Mouse (Mus musculus): ENCODE measurements around the gene Aup1. TPM values are rescaled to one million over a fixed set of nuclear protein-coding genes. Genes with fewer than 3 reads are reported as not detected.
A peak's percentile ranks its signal among the peaks of the same experiment; 100 is the strongest.

Aup1 gene
- total and polyA plus RNA-seq, 2 experiments from 2014 or later = 136 to 219 TPM

DNA sequence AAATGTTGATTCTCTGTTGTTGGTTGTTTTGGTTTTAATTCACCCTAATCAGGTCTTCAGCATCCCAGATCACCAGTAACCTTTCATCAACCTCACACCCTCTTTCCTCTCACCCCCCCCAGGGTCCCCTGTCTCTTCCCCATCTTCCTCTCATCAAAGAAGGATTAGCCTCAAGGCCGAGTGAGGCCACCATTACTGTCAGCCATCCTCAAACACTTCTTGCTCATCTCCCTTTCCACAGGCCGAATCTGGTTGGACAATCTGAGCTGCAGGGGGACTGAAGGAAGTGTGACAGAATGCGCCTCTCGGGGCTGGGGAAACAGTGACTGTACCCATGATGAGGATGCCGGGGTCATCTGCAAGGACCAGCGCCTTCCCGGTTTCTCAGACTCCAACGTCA is 17.1 kb upstream of the Aup1 start:
- no peak for DNase-seq (ENCODE audit: low spot score)
- WGBS = 82% methylated on average over 8 of the region's 8 CpGs
- Histone ChIP-seq H3K9me3 (ENCODE audit: low read length) (no peaks in the 10 kb centered on the region), H3K4me3 (ENCODE audit: low read length) (no peak overlapping the region), H3K4me1 (ENCODE audit: insufficient read depth, low read length) (peaks cover 13% of the 10 kb centered on the region; the same call in 1 of the 2 replicates), H3K4me2 (ENCODE audit: low read depth, low read length) (no peak overlapping the region), H3K27ac (no peak overlapping the region), H3K36me3 (ENCODE audit: insufficient read depth, low read length) (no peaks in the 10 kb centered on the region), H3K9ac (replicated peaks; ENCODE audit: low read length) (no peak overlapping the region), H3K27me3 (ENCODE audit: insufficient read depth, low read length) (peaks cover 20% of the 10 kb centered on the region; the same call in 1 of the 2 replicates)
- no peak for ATAC-seq
- no peak for TF ChIP-seq CTCF (IDR thresholded peaks at IDR 0.05; ENCODE audit: low read depth)

DNA sequence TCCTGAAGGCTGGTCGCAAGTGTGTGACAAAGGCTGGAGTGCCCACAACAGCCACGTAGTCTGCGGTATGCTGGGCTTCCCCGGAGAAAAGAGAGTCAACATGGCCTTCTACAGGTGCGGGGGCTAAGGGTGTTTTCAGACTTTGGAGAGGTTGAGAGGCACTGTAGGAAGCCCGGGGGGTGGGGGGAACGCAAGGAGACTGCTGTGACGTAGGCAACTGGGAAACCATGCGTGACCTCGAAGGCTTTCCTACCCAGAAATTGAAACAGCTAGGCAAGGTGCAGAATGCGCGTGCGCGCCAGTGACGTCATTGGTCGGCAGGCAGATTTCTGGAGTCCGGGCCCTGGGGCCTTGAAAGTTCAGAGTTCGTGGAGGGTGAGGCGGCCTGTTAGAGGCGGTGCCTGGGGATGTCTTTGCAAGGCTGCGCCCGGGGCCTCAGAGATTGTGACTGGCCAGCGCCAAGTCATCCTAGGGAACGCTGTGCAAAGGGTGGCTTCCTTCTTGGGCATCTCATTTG is 15.8 kb upstream of the Aup1 start:
- Histone ChIP-seq H3K36me3 (ENCODE audit: insufficient read depth, low read length) (no peaks in the 10 kb centered on the region), H3K4me1 (ENCODE audit: insufficient read depth, low read length) (peaks cover 7% of the 10 kb centered on the region; the same call in 1 of the 2 replicates), H3K9me3 (ENCODE audit: low read length) (no peaks in the 10 kb centered on the region), H3K27me3 (ENCODE audit: insufficient read depth, low read length) (peaks cover 6% of the 10 kb centered on the region; the same call in 1 of the 2 replicates), H3K4me2 (ENCODE audit: low read depth, low read length) (peak overlapping the region; percentile 53), H3K9ac (replicated peaks; ENCODE audit: low read length) (peak overlapping the region; percentile 24; the same call in 1 of the 2 replicates), H3K4me3 (ENCODE audit: low read length) (peak overlapping the region; percentile 21), H3K27ac (no peak overlapping the region)
- 7% methylated on average over 24 of the region's 24 CpGs for WGBS
- ATAC-seq (peak; percentile 74), DNase-seq (ENCODE audit: low spot score) (peak; percentile 87)
- TF ChIP-seq CTCF (IDR thresholded peaks at IDR 0.05; ENCODE audit: low read depth) = no peak

DNA sequence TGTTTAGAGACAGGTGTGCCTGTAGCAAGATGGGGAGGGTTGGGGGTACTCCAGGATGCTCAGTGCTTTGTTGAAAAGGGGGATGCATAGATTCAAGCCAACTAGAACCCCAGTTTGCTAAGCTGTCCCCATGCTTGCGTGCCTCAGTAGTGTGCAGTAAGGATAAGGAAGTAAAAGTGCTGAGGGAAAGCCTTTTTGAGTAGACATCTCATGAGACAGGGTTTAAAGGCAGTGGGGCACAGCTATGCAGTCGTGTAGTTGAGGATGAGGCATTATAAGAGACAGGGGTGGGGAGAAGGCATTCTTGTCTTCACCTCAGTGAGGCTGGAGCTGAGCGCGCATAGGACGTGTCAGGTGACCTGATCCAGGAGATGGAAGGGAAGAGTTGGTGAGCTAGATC is 13.7 kb upstream of the Aup1 start:
- no peak overlapping the region for H3K4me2 ChIP-seq (ENCODE audit: low read depth, low read length)
- H3K27ac ChIP-seq = no peak overlapping the region
- DNase-seq (ENCODE audit: low spot score) = no peak
- no peaks in the 10 kb centered on the region for H3K36me3 ChIP-seq (ENCODE audit: insufficient read depth, low read length)
- H3K9ac ChIP-seq (replicated peaks; ENCODE audit: low read length) = no peak overlapping the region
- no peak for TF ChIP-seq CTCF (IDR thresholded peaks at IDR 0.05; ENCODE audit: low read depth)
- no peaks in the 10 kb centered on the region for H3K9me3 ChIP-seq (ENCODE audit: low read length)
- H3K4me3 ChIP-seq (ENCODE audit: low read length) = no peak overlapping the region
- no peaks in the 10 kb centered on the region for H3K27me3 ChIP-seq (ENCODE audit: insufficient read depth, low read length)
- ATAC-seq = no peak
- WGBS = 77% methylated on average over 5 of the region's 5 CpGs
- peaks cover 7% of the 10 kb centered on the region; the same call in 1 of the 2 replicates for H3K4me1 ChIP-seq (ENCODE audit: insufficient read depth, low read length)

DNA sequence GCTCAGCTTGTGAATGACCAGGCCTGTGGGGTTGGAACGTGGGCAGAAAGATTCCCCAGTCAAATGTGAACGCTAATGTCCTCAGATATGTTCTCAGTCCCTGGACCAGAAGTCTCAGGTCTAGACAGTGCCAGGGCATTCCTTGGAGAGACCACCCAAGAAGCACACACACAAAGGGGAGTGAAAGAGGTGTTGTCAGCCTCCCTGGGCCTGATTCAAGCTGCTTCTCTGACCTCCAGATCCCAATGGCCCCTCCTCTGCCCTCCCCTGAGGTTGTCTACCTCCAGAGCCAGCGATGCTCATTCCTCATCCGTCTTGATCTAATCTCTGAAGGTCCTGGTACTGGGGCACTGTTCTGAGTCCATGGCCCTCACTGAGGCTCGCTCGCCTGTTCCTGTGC is 10.8 kb upstream of the Aup1 start:
- no peaks in the 10 kb centered on the region for H3K9me3 ChIP-seq (ENCODE audit: low read length)
- WGBS = 65% methylated on average over 6 of the region's 6 CpGs
- ATAC-seq = no peak

GRCm38 (mm10) chr6:83043993-83044392 is 10.3 kb upstream of the Aup1 start:
- ATAC-seq (no peak), DNase-seq (ENCODE audit: low spot score) (no peak)
- Histone ChIP-seq H3K27ac (no peak overlapping the region), H3K36me3 (ENCODE audit: insufficient read depth, low read length) (no peaks in the 10 kb centered on the region), H3K9me3 (ENCODE audit: low read length) (no peaks in the 10 kb centered on the region), H3K4me1 (ENCODE audit: insufficient read depth, low read length) (no peaks in the 10 kb centered on the region), H3K4me3 (ENCODE audit: low read length) (no peak overlapping the region), H3K9ac (replicated peaks; ENCODE audit: low read length) (no peak overlapping the region), H3K27me3 (ENCODE audit: insufficient read depth, low read length) (no peaks in the 10 kb centered on the region), H3K4me2 (ENCODE audit: low read depth, low read length) (no peak overlapping the region)
- 86% methylated on average over 5 of the region's 5 CpGs for WGBS
- TF ChIP-seq CTCF (IDR thresholded peaks at IDR 0.05; ENCODE audit: low read depth) = no peak

More for the DNA sequence above, 10.8 kb upstream of the Aup1 start:
- H3K4me1 ChIP-seq (ENCODE audit: insufficient read depth, low read length) = peaks cover 3% of the 10 kb centered on the region; the same call in 1 of the 2 replicates
- H3K27me3 ChIP-seq (ENCODE audit: insufficient read depth, low read length) = no peaks in the 10 kb centered on the region
- H3K4me2 ChIP-seq (ENCODE audit: low read depth, low read length) = no peak overlapping the region
- H3K27ac ChIP-seq = no peak overlapping the region
- TF ChIP-seq CTCF (IDR thresholded peaks at IDR 0.05; ENCODE audit: low read depth) = no peak
- no peak overlapping the region for H3K9ac ChIP-seq (replicated peaks; ENCODE audit: low read length)
- DNase-seq (ENCODE audit: low spot score) = no peak
- no peak overlapping the region for H3K4me3 ChIP-seq (ENCODE audit: low read length)
- no peaks in the 10 kb centered on the region for H3K36me3 ChIP-seq (ENCODE audit: insufficient read depth, low read length)

DNA sequence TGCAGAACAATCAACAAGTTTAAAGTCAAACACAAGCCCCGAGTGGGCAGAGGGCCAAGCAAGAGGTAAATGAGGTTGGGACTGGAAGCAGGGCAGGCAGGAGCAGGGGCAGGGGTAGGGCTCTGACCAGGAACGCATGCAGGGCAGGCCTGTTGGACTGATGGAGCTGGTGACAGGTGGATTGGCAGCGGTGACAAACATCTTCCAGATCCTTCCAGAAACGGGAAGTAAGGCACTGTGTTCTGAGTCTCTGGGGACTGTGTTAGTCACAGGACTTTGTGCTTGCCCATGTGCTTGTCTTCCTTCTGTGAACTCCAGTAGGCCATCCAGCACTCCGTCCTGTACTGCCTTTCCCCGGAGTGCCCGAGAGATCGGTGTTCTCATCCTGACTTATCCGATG is 9.6 kb upstream of the Aup1 start:
- Histone ChIP-seq H3K4me1 (ENCODE audit: insufficient read depth, low read length) (no peaks in the 10 kb centered on the region), H3K4me2 (ENCODE audit: low read depth, low read length) (no peak overlapping the region), H3K4me3 (ENCODE audit: low read length) (no peak overlapping the region), H3K27ac (no peak overlapping the region), H3K27me3 (ENCODE audit: insufficient read depth, low read length) (no peaks in the 10 kb centered on the region), H3K9ac (replicated peaks; ENCODE audit: low read length) (no peak overlapping the region), H3K9me3 (ENCODE audit: low read length) (no peaks in the 10 kb centered on the region), H3K36me3 (ENCODE audit: insufficient read depth, low read length) (no peaks in the 10 kb centered on the region)
- no peak for TF ChIP-seq CTCF (IDR thresholded peaks at IDR 0.05; ENCODE audit: low read depth)
- no peak for DNase-seq (ENCODE audit: low spot score)
- 75% methylated on average over 9 of the region's 9 CpGs for WGBS
- no peak for ATAC-seq

- 73% methylated on average over 10 of the region's 10 CpGs for WGBS
- H3K4me1 ChIP-seq (ENCODE audit: insufficient read depth, low read length) = peaks cover 8% of the 10 kb centered on the region
- no peaks in the 10 kb centered on the region for H3K9me3 ChIP-seq (ENCODE audit: low read length)
- no peaks in the 10 kb centered on the region for H3K36me3 ChIP-seq (ENCODE audit: insufficient read depth, low read length)
- no peak overlapping the region for H3K4me2 ChIP-seq (ENCODE audit: low read depth, low read length)
- no peak for ATAC-seq
- H3K9ac ChIP-seq (replicated peaks; ENCODE audit: low read length) = no peak overlapping the region
- no peak overlapping the region for H3K4me3 ChIP-seq (ENCODE audit: low read length)
- H3K27me3 ChIP-seq (ENCODE audit: insufficient read depth, low read length) = no peaks in the 10 kb centered on the region
- DNase-seq (ENCODE audit: low spot score) = no peak
- TF ChIP-seq CTCF (IDR thresholded peaks at IDR 0.05; ENCODE audit: low read depth) = no peak
- H3K27ac ChIP-seq = no peak overlapping the region
These were observed 5.0 kb upstream of the Aup1 start for GRCm38 (mm10) chr6:83049367-83049766.
